Comparison of ENCODE assay signal across 7 mouse cellular contexts in genomic region chr15:97785731-97786411, GRCm38 (mm10). TPM values are rescaled to one million over a fixed set of nuclear protein-coding genes. Genes with fewer than 3 reads are reported as not detected.
A peak's percentile ranks its signal among the peaks of the same experiment; 100 is the strongest.
DNase-seq lines count a peak whose midpoint lies in the region; ATAC-seq and TF ChIP-seq lines count a peak whose summit lies in the region.

No protein-coding gene starts in this region.

- H3K36me3 ChIP-seq in heart, embryonic 11.5 days (ENCODE audit: control insufficient read depth, insufficient read depth, low read length), result no peaks in the 10 kb centered on the region
- peaks cover 7% of the 10 kb centered on the region; the same call in 1 of the 2 replicates for H3K36me3 ChIP-seq in liver, postnatal 0 days (replicated peaks; ENCODE audit: insufficient read depth, low read length)
- no peaks in the 10 kb centered on the region for H3K36me3 ChIP-seq in forebrain, embryonic 16.5 days (ENCODE audit: control insufficient read depth, insufficient read depth)

- no peak for TF ChIP-seq CTCF in layer of hippocampus, adult 2 months (conservative IDR thresholded peaks at IDR 0.05)
- peak; percentile 56 for TF ChIP-seq CTCF in liver, postnatal 0 days (IDR thresholded peaks at IDR 0.05; ENCODE audit: low read depth)

- WGBS in heart, embryonic 11.5 days (ENCODE audit: insufficient replicate concordance), result 62% methylated on average over 9 of the region's 9 CpGs
- 49% methylated on average over 9 of the region's 9 CpGs for WGBS in liver, postnatal 0 days (ENCODE audit: insufficient replicate concordance)
- WGBS in forebrain, embryonic 16.5 days, result 86% methylated on average over 9 of the region's 9 CpGs

- H3K9me3 ChIP-seq in heart, embryonic 11.5 days (replicated peaks; ENCODE audit: control insufficient read depth, low read length), result no peaks in the 10 kb centered on the region
- no peaks in the 10 kb centered on the region for H3K9me3 ChIP-seq in liver, postnatal 0 days (ENCODE audit: low read length)
- H3K9me3 ChIP-seq in forebrain, embryonic 16.5 days (ENCODE audit: control insufficient read depth, low read length), result no peaks in the 10 kb centered on the region

- H3K4me2 ChIP-seq in heart, embryonic 11.5 days, result peak overlapping the region; percentile 17
- peak overlapping the region; percentile 86 for H3K4me2 ChIP-seq in liver, postnatal 0 days (ENCODE audit: low read depth, low read length)
- H3K4me2 ChIP-seq in forebrain, embryonic 16.5 days (ENCODE audit: low read length), result no peak overlapping the region

- no peak for ATAC-seq in heart, embryonic 11.5 days (replicated peaks; ENCODE audit: insufficient number of reproducible peaks, low FRiP score, low TSS enrichment)
- ATAC-seq in liver, postnatal 0 days, result peak; percentile 80
- ATAC-seq in activated CD4-positive, CD25-positive, alpha-beta regulatory T cell, adult 4 months, result no peak
- no peak for ATAC-seq in forebrain, embryonic 16.5 days

- no peak overlapping the region for H3K9ac ChIP-seq in heart, embryonic 11.5 days (ENCODE audit: low read depth, low read length)
- H3K9ac ChIP-seq in liver, postnatal 0 days (replicated peaks), result peak overlapping the region; percentile 92
- H3K9ac ChIP-seq in forebrain, embryonic 16.5 days (replicated peaks; ENCODE audit: low read depth, low read length), result no peak overlapping the region

- peak; percentile 59; the same call in 1 of the 2 replicates for TF ChIP-seq EP300 in liver, postnatal 0 days (IDR thresholded peaks at IDR 0.05; ENCODE audit: low read depth)

- peak overlapping the region; percentile 96 for H3K4me3 ChIP-seq in layer of hippocampus, adult 2 months
- no peak overlapping the region; the same call in 1 of the 2 replicates for H3K4me3 ChIP-seq in heart, embryonic 11.5 days (ENCODE audit: low read depth, low read length)
- peak overlapping the region; percentile 88 for H3K4me3 ChIP-seq in liver, postnatal 0 days (ENCODE audit: low read depth, low read length)
- no peak overlapping the region for H3K4me3 ChIP-seq in forebrain, embryonic 16.5 days (replicated peaks; ENCODE audit: low read length)

- no peaks in the 10 kb centered on the region for H3K27me3 ChIP-seq in heart, embryonic 11.5 days (ENCODE audit: control insufficient read depth, insufficient read depth, low read length)
- 0 out of 2 replicates have a peak, but pooled peaks cover 6% of the 10 kb centered on the region for H3K27me3 ChIP-seq in liver, postnatal 0 days (ENCODE audit: insufficient read depth, low read length)
- 0 out of 2 replicates have a peak, but pooled peaks cover 4% of the 10 kb centered on the region for H3K27me3 ChIP-seq in forebrain, embryonic 16.5 days (replicated peaks; ENCODE audit: control insufficient read depth, insufficient read depth, low read length)

- peak overlapping the region; percentile 99 for H3K27ac ChIP-seq in layer of hippocampus, adult 2 months
- peak overlapping the region; percentile 51; the same call in 1 of the 2 replicates for H3K27ac ChIP-seq in heart, embryonic 11.5 days (ENCODE audit: low read depth, low read length)
- peak overlapping the region; percentile 93 for H3K27ac ChIP-seq in liver, postnatal 0 days (ENCODE audit: low read depth)
- no peak overlapping the region for H3K27ac ChIP-seq in forebrain, embryonic 16.5 days (ENCODE audit: low read length)

- peaks cover 14% of the 10 kb centered on the region; the same call in 1 of the 2 replicates for H3K4me1 ChIP-seq in heart, embryonic 11.5 days (ENCODE audit: control insufficient read depth, insufficient read depth, low read length)
- peaks cover 42% of the 10 kb centered on the region for H3K4me1 ChIP-seq in liver, postnatal 0 days (ENCODE audit: insufficient read depth)
- peaks cover 34% of the 10 kb centered on the region for H3K4me1 ChIP-seq in forebrain, embryonic 16.5 days (replicated peaks; ENCODE audit: control insufficient read depth, insufficient read depth, low read length)

- DNase-seq in layer of hippocampus, adult 2 months (ENCODE audit: low spot score in 2 of 2), result peak in 1 of 2 experiments; percentile 44
- no peak for DNase-seq in layer of hippocampus, postnatal 25 days (ENCODE audit: extremely low spot score in 1 of 2, low spot score in 1 of 2)
- DNase-seq in adrenal gland, postnatal 36 days, result peak; percentile 62
- DNase-seq in liver, postnatal 0 days, result peak; percentile 68

RNA-seq across cellular contexts. Expression of gene Slc48a1, which starts 7.6 kb away (rescaled TPM):
- total RNA-seq in layer of hippocampus, adult 2 months (2021), result 100 to 1,000 TPM; 133 to 135 TPM
- 100 to 1,000 TPM; 151 to 169 TPM for total RNA-seq in layer of hippocampus, postnatal 25 days (2021)
- 100 to 1,000 TPM; 107 to 130 TPM for total RNA-seq in adrenal gland, postnatal 36 days (2021)
- 45.1 and 51.1 TPM in 2 replicates for polyA plus RNA-seq in heart, embryonic 11.5 days (2014; fragmentation: Nextera tagmentation; extraction: Ambion mirVana)
- 59.0 and 61.1 TPM in 2 replicates for polyA plus RNA-seq in liver, postnatal 0 days (2015; fragmentation: Nextera tagmentation; extraction: Ambion mirVana)
- polyA plus RNA-seq in activated CD4-positive, CD25-positive, alpha-beta regulatory T cell, adult 4 months (2017; shearing (Covaris generic)), result 10 to 100 TPM; 23.6 to 29.0 TPM
- 72.9 and 78.2 TPM in 2 replicates for polyA plus RNA-seq in forebrain, embryonic 16.5 days (2015; fragmentation: Nextera tagmentation; extraction: Ambion mirVana)

RNA-seq across cellular contexts. Expression of gene Rapgef3, which starts 18.1 kb away (rescaled TPM):
- 10 to 100 TPM; 45.5 to 46.8 TPM for total RNA-seq in layer of hippocampus, adult 2 months (2021)
- 10 to 100 TPM; 36.3 to 40.3 TPM for total RNA-seq in layer of hippocampus, postnatal 25 days (2021)
- 10 to 100 TPM; 15.0 to 20.8 TPM for total RNA-seq in adrenal gland, postnatal 36 days (2021)
- 8.3 and 8.5 TPM in 2 replicates for polyA plus RNA-seq in heart, embryonic 11.5 days (2014; fragmentation: Nextera tagmentation; extraction: Ambion mirVana)
- polyA plus RNA-seq in liver, postnatal 0 days (2015; fragmentation: Nextera tagmentation; extraction: Ambion mirVana), result 1.5 and 1.9 TPM in 2 replicates
- polyA plus RNA-seq in activated CD4-positive, CD25-positive, alpha-beta regulatory T cell, adult 4 months (2017; shearing (Covaris generic)), result not detected
- polyA plus RNA-seq in forebrain, embryonic 16.5 days (2015; fragmentation: Nextera tagmentation; extraction: Ambion mirVana), result 8.9 and 13.3 TPM in 2 replicates

RNA-seq across cellular contexts. Expression of gene Endou, which starts 54.7 kb away (rescaled TPM):
- under 1 TPM; 0.59 to 0.96 TPM for total RNA-seq in layer of hippocampus, adult 2 months (2021)
- total RNA-seq in layer of hippocampus, postnatal 25 days (2021), result under 1 TPM; 0.59 to 0.71 TPM
- total RNA-seq in adrenal gland, postnatal 36 days (2021), result under 1 TPM; 0.66 to 0.70 TPM
- polyA plus RNA-seq in heart, embryonic 11.5 days (2014; fragmentation: Nextera tagmentation; extraction: Ambion mirVana), result 0.20 TPM in 1 of 2 replicates, not detected in the other
- 0.66 and 0.82 TPM in 2 replicates for polyA plus RNA-seq in liver, postnatal 0 days (2015; fragmentation: Nextera tagmentation; extraction: Ambion mirVana)
- under 1 TPM in 1 of 2 experiments, not detected in 1; 0.33 TPM for polyA plus RNA-seq in activated CD4-positive, CD25-positive, alpha-beta regulatory T cell, adult 4 months (2017; shearing (Covaris generic))
- 0.18 and 0.42 TPM in 2 replicates for polyA plus RNA-seq in forebrain, embryonic 16.5 days (2015; fragmentation: Nextera tagmentation; extraction: Ambion mirVana)

RNA-seq across cellular contexts. Expression of gene Hdac7, which starts 58.4 kb away (rescaled TPM):
- total RNA-seq in layer of hippocampus, adult 2 months (2021), result 10 to 100 TPM; 23.8 to 28.5 TPM
- total RNA-seq in layer of hippocampus, postnatal 25 days (2021), result 10 to 100 TPM; 15.6 to 30.1 TPM
- 10 to 100 TPM; 63.5 to 67.2 TPM for total RNA-seq in adrenal gland, postnatal 36 days (2021)
- polyA plus RNA-seq in heart, embryonic 11.5 days (2014; fragmentation: Nextera tagmentation; extraction: Ambion mirVana), result 24.6 and 25.0 TPM in 2 replicates
- 5.3 TPM in 2 replicates for polyA plus RNA-seq in liver, postnatal 0 days (2015; fragmentation: Nextera tagmentation; extraction: Ambion mirVana)
- 10 to 100 TPM; 58.8 to 69.5 TPM for polyA plus RNA-seq in activated CD4-positive, CD25-positive, alpha-beta regulatory T cell, adult 4 months (2017; shearing (Covaris generic))
- polyA plus RNA-seq in forebrain, embryonic 16.5 days (2015; fragmentation: Nextera tagmentation; extraction: Ambion mirVana), result 21.7 and 31.1 TPM in 2 replicates

Comparison
In these comparisons a context has a peak if more than half of its experiments do, and no peak if none do; other contexts are left out.
1. DNase-seq: peak in adrenal gland, postnatal 36 days (2 of 2) and liver, postnatal 0 days (single experiment); none in layer of hippocampus, postnatal 25 days (0 of 2).
2. H3K4me3 ChIP-seq: peak in layer of hippocampus, adult 2 months (single experiment) and liver, postnatal 0 days (single experiment); none in heart, embryonic 11.5 days (single experiment) and forebrain, embryonic 16.5 days (single experiment).